Mouse (Mus musculus): Measurements from ENCODE around the gene Zg16.

- TF ChIP-seq CTCF (IDR thresholded peaks at IDR 0.05; ENCODE audit: borderline replicate concordance, insufficient read depth, low read length): no peak
- TF ChIP-seq POLR2A (IDR thresholded peaks at IDR 0.05; ENCODE audit: low read depth, low read length): no peak
Observed at GRCm38 (mm10) chr7:127008239-127009019, 78.7 kb downstream of the Zg16 start.
